Comparison of ENCODE assay signal across 9 mouse cellular contexts in the genomic region with DNA sequence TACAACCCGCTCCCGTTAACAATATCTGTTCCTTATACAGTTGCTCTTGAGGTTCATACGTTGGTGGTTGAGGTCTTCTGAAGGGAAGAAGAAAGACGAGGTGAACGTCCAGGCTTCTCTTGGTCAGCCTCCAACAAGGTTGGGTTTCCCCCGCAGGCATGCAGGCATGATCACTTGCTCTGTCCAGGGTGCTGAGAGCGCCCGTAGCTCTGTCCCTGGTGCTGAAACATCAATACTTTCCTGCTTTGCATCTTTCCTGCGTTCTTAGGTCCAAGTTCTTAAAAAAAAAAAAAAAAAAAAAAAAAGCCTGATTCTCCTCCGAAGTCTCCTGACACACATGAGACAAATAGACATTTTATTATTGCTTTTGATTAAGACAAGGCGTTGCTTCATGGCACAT. TPM values are rescaled to one million over a fixed set of nuclear protein-coding genes. Genes with fewer than 3 reads are reported as not detected.
DNase-seq lines count a peak whose midpoint lies in the region; ATAC-seq and TF ChIP-seq lines count a peak whose summit lies in the region.
"Had no signal": no experiment of that assay in that cellular context is flagged by ENCODE, and none has a peak within 500 bp of the region (broad histone marks: within the 10 kb centered on the region; RNA-seq: fewer than 3 reads in every experiment).

No protein-coding gene starts in this region.

- no peak for TF ChIP-seq CTCF in thymus, adult 2 months (IDR thresholded peaks at IDR 0.05; ENCODE audit: borderline replicate concordance, control insufficient read depth, extremely low read depth, insufficient read depth, low read length, poor library complexity)

- H3K36me3 ChIP-seq in limb, embryonic 10.5 days, result no peaks in the 10 kb centered on the region
- H3K36me3 ChIP-seq in thymus, adult 2 months (ENCODE audit: control insufficient read depth, insufficient read depth, low read length), result no peaks in the 10 kb centered on the region

- no peak for TF ChIP-seq POLR2A in thymus, adult 2 months (IDR thresholded peaks at IDR 0.05; ENCODE audit: control insufficient read depth, extremely low read depth, insufficient read depth, low read length, poor library complexity)

- peak; percentile 69; the same call in 1 of the 2 replicates for ATAC-seq in monocyte, adult 5-6 weeks (replicated peaks; ENCODE audit: insufficient number of reproducible peaks, low FRiP score, low TSS enrichment, poor library complexity, severe bottlenecking)

- peak; percentile 53 for DNase-seq in 3T3-L1 (ENCODE audit: low read depth, low spot score)
- peak; percentile 53 for DNase-seq in A20 (ENCODE audit: low read depth, low spot score)
- DNase-seq in adrenal gland, postnatal 4 days (ENCODE audit: low spot score in 2 of 2), result peak; percentile 48 to 64
- peak; percentile 45 to 65 for DNase-seq in gastrocnemius, postnatal 4 days (ENCODE audit: low spot score in 2 of 2)
- peak; percentile 92 for DNase-seq in limb, embryonic 10.5 days (ENCODE audit: low spot score)
- DNase-seq in thymus, adult 2 months, result peak; percentile 73
- DNase-seq in right cerebral cortex, postnatal 36 days (ENCODE audit: low spot score in 2 of 2), result no peak

- peaks cover 51% of the 10 kb centered on the region for H3K4me1 ChIP-seq in limb, embryonic 10.5 days
- H3K4me1 ChIP-seq in thymus, adult 2 months (replicated peaks; ENCODE audit: control insufficient read depth, insufficient read depth, low read length), result no peaks in the 10 kb centered on the region

- H3K9me3 ChIP-seq in limb, embryonic 10.5 days (replicated peaks), result no peaks in the 10 kb centered on the region

- no peaks in the 10 kb centered on the region for H3K27me3 ChIP-seq in limb, embryonic 10.5 days (ENCODE audit: low read depth, poor library complexity, severe bottlenecking)
- H3K27me3 ChIP-seq in thymus, adult 2 months (ENCODE audit: control insufficient read depth, insufficient read depth, low read length), result peaks cover 17% of the 10 kb centered on the region

- no peak overlapping the region for H3K4me3 ChIP-seq in limb, embryonic 10.5 days
- no peak overlapping the region for H3K4me3 ChIP-seq in thymus, adult 2 months (ENCODE audit: control insufficient read depth, insufficient read depth, low read length)

- WGBS in limb, embryonic 10.5 days, result 4% methylated on average over 11 of the region's 11 CpGs
- 6% methylated on average over 11 of the region's 11 CpGs for WGBS in thymus, adult 2 months

- no peak overlapping the region for H3K27ac ChIP-seq in limb, embryonic 10.5 days
- H3K27ac ChIP-seq in thymus, adult 2 months (ENCODE audit: control insufficient read depth, insufficient read depth, low read length), result no peak overlapping the region
- H3K27ac ChIP-seq: macrophage had no signal

RNA-seq across cellular contexts. Expression of gene Lin28a, which starts 2.0 kb away (rescaled TPM):
- total RNA-seq in adrenal gland, postnatal 4 days (2021), result under 1 TPM; 0.50 to 0.73 TPM
- total RNA-seq in gastrocnemius, postnatal 4 days (2021), result 1 to 10 TPM; 2.7 to 3.5 TPM
- 16.7 and 46.5 TPM in 2 replicates for polyA plus RNA-seq in limb, embryonic 10.5 days (2016; fragmentation: Nextera tagmentation; extraction: Ambion mirVana)
- total RNA-seq in monocyte, adult 5-6 weeks (2017), result 0.19 TPM in 1 of 3 replicates, not detected in the others
- polyA plus RNA-seq in thymus, adult 2 months (2012; rRNA removed), result 0.03 TPM in 2 replicates
- polyA plus RNA-seq: macrophage had no signal

RNA-seq across cellular contexts. Expression of gene Dhdds, which starts 19.9 kb away (rescaled TPM):
- total RNA-seq in adrenal gland, postnatal 4 days (2021), result 10 to 100 TPM; 42.9 to 46.3 TPM
- 10 to 100 TPM; 27.1 to 28.8 TPM for total RNA-seq in gastrocnemius, postnatal 4 days (2021)
- 41.8 and 41.9 TPM in 2 replicates for polyA plus RNA-seq in limb, embryonic 10.5 days (2016; fragmentation: Nextera tagmentation; extraction: Ambion mirVana)
- total RNA-seq in monocyte, adult 5-6 weeks (2017), result 11.2 to 17.2 TPM (median 16.3 TPM) in 3 replicates
- 32.1 and 33.2 TPM in 2 replicates for polyA plus RNA-seq in thymus, adult 2 months (2012; rRNA removed)

RNA-seq across cellular contexts. Expression of gene Zfp683, which starts 33.0 kb away (rescaled TPM):
- not detected for total RNA-seq in adrenal gland, postnatal 4 days (2021)
- total RNA-seq in gastrocnemius, postnatal 4 days (2021), result under 1 TPM in 1 of 2 experiments, not detected in 1; 0.23 TPM
- polyA plus RNA-seq in limb, embryonic 10.5 days (2016; fragmentation: Nextera tagmentation; extraction: Ambion mirVana), result not detected in 2 replicates
- total RNA-seq in monocyte, adult 5-6 weeks (2017), result 0.64 TPM in 1 of 3 replicates, not detected in the others
- polyA plus RNA-seq in thymus, adult 2 months (2012; rRNA removed), result 4.9 and 5.3 TPM in 2 replicates
- polyA plus RNA-seq: macrophage had no signal

RNA-seq across cellular contexts. Expression of gene Crybg2, which starts 40.0 kb away (rescaled TPM):
- total RNA-seq in adrenal gland, postnatal 4 days (2021), result under 1 TPM; 0.25 to 0.28 TPM
- under 1 TPM in 1 of 2 experiments, not detected in 1; 0.54 TPM for total RNA-seq in gastrocnemius, postnatal 4 days (2021)
- 3.5 and 4.4 TPM in 2 replicates for polyA plus RNA-seq in limb, embryonic 10.5 days (2016; fragmentation: Nextera tagmentation; extraction: Ambion mirVana)
- total RNA-seq in monocyte, adult 5-6 weeks (2017), result 0.48 to 3.1 TPM (median 0.64 TPM) in 3 replicates
- 4.4 and 5.7 TPM in 2 replicates for polyA plus RNA-seq in thymus, adult 2 months (2012; rRNA removed)
- polyA plus RNA-seq: macrophage had no signal

RNA-seq across cellular contexts. Expression of gene Hmgn2, which starts 52.2 kb away (rescaled TPM):
- total RNA-seq in adrenal gland, postnatal 4 days (2021), result 100 to 1,000 TPM; 497 to 511 TPM
- 100 to 1,000 TPM; 473 to 485 TPM for total RNA-seq in gastrocnemius, postnatal 4 days (2021)
- polyA plus RNA-seq in limb, embryonic 10.5 days (2016; fragmentation: Nextera tagmentation; extraction: Ambion mirVana), result 2,670 and 2,950 TPM in 2 replicates
- total RNA-seq in monocyte, adult 5-6 weeks (2017), result 118 to 170 TPM (median 138 TPM) in 3 replicates
- 96.2 and 110 TPM in 2 replicates for polyA plus RNA-seq in thymus, adult 2 months (2012; rRNA removed)

Comparison
In these comparisons a context has a peak if more than half of its experiments do, and no peak if none do; other contexts are left out.
1. DNase-seq: peak in 3T3-L1 (single experiment), A20 (single experiment), adrenal gland, postnatal 4 days (2 of 2), gastrocnemius, postnatal 4 days (2 of 2), limb, embryonic 10.5 days (single experiment) and thymus, adult 2 months (single experiment); none in right cerebral cortex, postnatal 36 days (0 of 2).